Mouse (Mus musculus): ENCODE measurements around the gene Ptpn11.

- TF ChIP-seq NANOG (IDR thresholded peaks at IDR 0.05; ENCODE audit: borderline replicate concordance, low read length) (no peak), CTCF (conservative IDR thresholded peaks at IDR 0.05; ENCODE audit: low read length) (no peak)
These were observed 65.6 kb downstream of the Ptpn11 start for GRCm38 (mm10) chr5:121125563-121125962.

All from E14TG2a.4 (cell line).